Mouse (Mus musculus) limb, embryonic 14.5 days (tissue): ENCODE measurements at regions not wholly inside any gene's neighbourhood (a gene's known extent, or its start where the extent isn't known, plus 50 kb on each side); places are given as distances from the start of the nearest gene placed in this dataset.

Experiments
- ATAC-seq: fragments of 200-750 bp; cut with Nextera tagmentation; 2 replicates; pipeline ENCODE4 v1.8.0; 2017; ENCODE audit warnings: low read depth, moderate number of reproducible peaks, moderate TSS enrichment; ENCODE audit not compliant: low FRiP score
- DNase-seq: peaks from one replicate; pipeline ENCODE4 v3.0.0-alpha.2; 2015; ENCODE audit warnings: low spot score
- H3K27ac ChIP-seq: fragments of 300-500 bp; sonication (generic); replicated peaks from 2 replicates; pipeline ENCODE4 v1.5.1; 2014; ENCODE audit warnings: low read depth, mild to moderate bottlenecking, low read length, moderate library complexity, mixed read lengths
- H3K27me3 ChIP-seq: fragments of 300-500 bp; sonication (generic); 2 replicates; pipeline ENCODE4 v1.6.1; 2014; ENCODE audit warnings: low read length, mixed read lengths; ENCODE audit not compliant: control insufficient read depth, insufficient read depth
- H3K36me3 ChIP-seq: fragments of 300-500 bp; sonication (generic); 2 replicates; pipeline ENCODE4 v1.6.1; 2014; ENCODE audit warnings: mild to moderate bottlenecking, low read length, moderate library complexity, mixed read lengths; ENCODE audit not compliant: control insufficient read depth, insufficient read depth
- H3K4me1 ChIP-seq: fragments of 300-500 bp; sonication (generic); 2 replicates; pipeline ENCODE4 v1.6.1; 2014; ENCODE audit warnings: antibody characterized with exemption, low read length, mixed read lengths; ENCODE audit not compliant: control insufficient read depth, insufficient read depth
- H3K4me2 ChIP-seq: fragments of 300-500 bp; sonication (generic); replicated peaks from 2 replicates; pipeline ENCODE4 v1.6.1; 2014; ENCODE audit warnings: low read depth, mild to moderate bottlenecking, low read length, moderate library complexity; ENCODE audit not compliant: severe bottlenecking
- H3K4me3 ChIP-seq: fragments of 300-500 bp; sonication (generic); replicated peaks from 2 replicates; pipeline ENCODE4 v1.5.1; 2014; ENCODE audit warnings: low read length
- H3K9ac ChIP-seq: fragments of 300-500 bp; sonication (generic); 2 replicates; pipeline ENCODE4 v1.6.1; 2014; ENCODE audit warnings: mild to moderate bottlenecking, low read depth, low read length, moderate library complexity; ENCODE audit not compliant: severe bottlenecking
- H3K9me3 ChIP-seq: fragments of 300-500 bp; sonication (generic); 2 replicates; pipeline ENCODE4 v1.6.1; 2016; ENCODE audit warnings: low read length; ENCODE audit not compliant: control insufficient read depth
- POLR2A ChIP-seq: fragments of 200-500 bp; IDR thresholded peaks from 2 replicates; pipeline ENCODE4 v1.8.0; 2012; ENCODE audit warnings: inconsistent platforms, mild to moderate bottlenecking, moderate library complexity, borderline replicate concordance; ENCODE audit not compliant: insufficient read depth, insufficient read length; ENCODE audit errors: extremely low read depth
- WGBS: fragments of 180-500 bp; shearing (Covaris S2); extraction: QIAGEN DNeasy Blood & Tissue Kit; methylation state at CpG from one replicate; pipeline ENCODE4 v1.1.7; 2014; 5-methylcytosine and 5-hydroxymethylcytosine counted together

GRCm38 (mm10) chr14:91027054-91027453, 2555.9 kb upstream of the Pcdh20 start:
- Histone ChIP-seq H3K4me2 (no peak overlapping the region), H3K4me3 (no peak overlapping the region), H3K9ac (no peak overlapping the region), H3K9me3 (no peaks in the 10 kb centered on the region), H3K27me3 (no peaks in the 10 kb centered on the region), H3K27ac (no peak overlapping the region), H3K36me3 (no peaks in the 10 kb centered on the region), H3K4me1 (no peaks in the 10 kb centered on the region)
- TF ChIP-seq POLR2A = no peak
- ATAC-seq = no peak
- no peak for DNase-seq
- 90% methylated on average over 1 of the region's 1 CpGs for WGBS

DNA sequence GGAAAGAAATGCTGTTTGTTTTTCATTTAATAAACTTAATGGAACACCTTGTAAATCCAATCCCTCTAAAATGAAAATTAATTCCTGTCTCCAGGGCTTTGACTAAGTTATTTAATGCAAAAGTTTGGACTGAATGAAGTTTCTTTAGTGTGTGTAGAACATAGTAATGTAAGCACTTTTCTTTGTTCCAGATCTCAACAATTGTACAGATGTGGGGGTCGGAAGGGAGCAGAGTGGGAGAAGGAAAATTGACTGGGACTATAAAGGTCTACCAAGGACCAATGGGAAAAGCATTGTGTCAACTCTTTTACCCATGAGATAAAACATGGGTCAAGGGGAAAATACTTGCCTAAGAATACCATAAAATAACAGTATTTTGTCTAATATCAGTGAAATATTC, 2548.9 kb upstream of the Pcdh20 start:
- DNase-seq = no peak
- H3K4me3 ChIP-seq = no peak overlapping the region
- no peaks in the 10 kb centered on the region for H3K27me3 ChIP-seq
- no peaks in the 10 kb centered on the region for H3K36me3 ChIP-seq
- no peak; the same call in 1 of the 2 replicates for ATAC-seq
- no peaks in the 10 kb centered on the region for H3K9me3 ChIP-seq
- no peak overlapping the region for H3K4me2 ChIP-seq
- WGBS = 41% methylated on average over 1 of the region's 1 CpGs
- no peak overlapping the region for H3K9ac ChIP-seq
- no peak overlapping the region for H3K27ac ChIP-seq
- H3K4me1 ChIP-seq = no peaks in the 10 kb centered on the region
- no peak for TF ChIP-seq POLR2A

- H3K4me2 ChIP-seq = no peak overlapping the region
- DNase-seq = peak; percentile 8
- no peak for TF ChIP-seq POLR2A
- no peaks in the 10 kb centered on the region for H3K4me1 ChIP-seq
- no peaks in the 10 kb centered on the region for H3K27me3 ChIP-seq
- no peak overlapping the region for H3K9ac ChIP-seq
- no peak overlapping the region for H3K27ac ChIP-seq
- 80% methylated on average over 1 of the region's 1 CpGs for WGBS
- H3K9me3 ChIP-seq = no peaks in the 10 kb centered on the region
- no peaks in the 10 kb centered on the region for H3K36me3 ChIP-seq
- no peak overlapping the region for H3K4me3 ChIP-seq
- no peak for ATAC-seq
Observed at GRCm38 (mm10) chr14:91014712-91015111, 2543.5 kb upstream of the Pcdh20 start.
